Mouse (Mus musculus) CH12.LX (cell line): ENCODE data around the gene Polr2a. TPM values are rescaled to one million over a fixed set of nuclear protein-coding genes. Genes with fewer than 3 reads are reported as not detected.

Experiments
- DNase-seq: peaks from one replicate; pipeline ENCODE4 v3.0.0-alpha.2; 2013; ENCODE audit errors: extremely low read depth
- H3K27ac ChIP-seq: 2 replicates; pipeline ENCODE4 v1.5.1; 2012; ENCODE audit warnings: low read depth, mild to moderate bottlenecking, control low read depth, moderate library complexity; ENCODE audit not compliant: insufficient read depth
- H3K27me3 ChIP-seq: replicated peaks from 2 replicates; pipeline ENCODE3; 2012; ENCODE audit warnings: inconsistent platforms
- H3K36me3 ChIP-seq, 2 experiments: replicated peaks in 1 of 2; 2 replicates each; pipeline versions ENCODE3 to v1.6.1; 2012; ENCODE audit warnings: inconsistent platforms in 1 of 2, low read length in 1 of 2, mild to moderate bottlenecking in 1 of 2, mixed read lengths in 1 of 2, moderate library complexity in 1 of 2; ENCODE audit not compliant: control insufficient read depth in 1 of 2, insufficient read depth in 1 of 2
- H3K4me1 ChIP-seq, 2 experiments: 2 replicates each; pipeline ENCODE4 v1.6.1; 2012; ENCODE audit warnings: inconsistent platforms in 1 of 2, moderate library complexity in 1 of 2; ENCODE audit not compliant: insufficient read depth in 2 of 2, control insufficient read depth in 1 of 2
- H3K4me2 ChIP-seq: 2 replicates; pipeline ENCODE4 v1.6.1; 2012; ENCODE audit warnings: low read depth, mild to moderate bottlenecking, control low read depth; ENCODE audit not compliant: poor library complexity, insufficient read depth, severe bottlenecking
- H3K4me3 ChIP-seq, 3 experiments: fragments of 150-350 bp in 1 of 3; sonication (generic) in 1 of 3; replicated peaks in 1 of 3; 2 replicates each; pipeline versions ENCODE3 to v1.5.1; 2011 to 2012; ENCODE audit warnings: low read depth in 2 of 3, low read length in 2 of 3, mild to moderate bottlenecking in 2 of 3, moderate library complexity in 2 of 3, control low read depth in 1 of 3, improper control_type of control experiment in 1 of 3, inconsistent platforms in 1 of 3, mixed read lengths in 1 of 3; ENCODE audit not compliant: poor library complexity in 1 of 3
- H3K79me2 ChIP-seq: replicated peaks from 2 replicates; pipeline ENCODE4 v1.6.1; 2012; ENCODE audit warnings: mild to moderate bottlenecking, moderate library complexity; ENCODE audit not compliant: control insufficient read depth, poor library complexity, insufficient read depth, severe bottlenecking; ENCODE audit errors: extremely low read depth
- H3K9ac ChIP-seq: 2 replicates; pipeline ENCODE4 v1.6.1; 2012; ENCODE audit warnings: low read depth, mild to moderate bottlenecking, control low read depth, moderate library complexity; ENCODE audit not compliant: insufficient read depth
- H3K9me3 ChIP-seq: replicated peaks from 2 replicates; pipeline ENCODE3; 2012; ENCODE audit warnings: low read length, inconsistent platforms, mixed read lengths
- BHLHE40 ChIP-seq: IDR thresholded peaks from 2 replicates; pipeline ENCODE4 v1.6.1; 2011; ENCODE audit warnings: mild to moderate bottlenecking, low read depth, low read length, improper control_type of control experiment
- CHD2 ChIP-seq: IDR thresholded peaks from 2 replicates; pipeline ENCODE4 v1.6.1; 2011; ENCODE audit warnings: low read length, improper control_type of control experiment
- ELF1 ChIP-seq: IDR thresholded peaks from 2 replicates; pipeline ENCODE4 v1.6.1; 2014; ENCODE audit warnings: low read depth, mild to moderate bottlenecking, inconsistent platforms, low read length, improper control_type of control experiment
- ETS1 ChIP-seq: conservative IDR thresholded peaks from 2 replicates; pipeline ENCODE4 v1.6.1; 2012; ENCODE audit warnings: low read depth, mild to moderate bottlenecking, inconsistent platforms, low read length, improper control_type of control experiment, moderate library complexity
- GABPA ChIP-seq: IDR thresholded peaks from 2 replicates; pipeline ENCODE4 v1.6.1; 2012; ENCODE audit warnings: low read depth, low read length, improper control_type of control experiment, inconsistent platforms; ENCODE audit not compliant: insufficient replicate concordance
- JUN ChIP-seq: IDR thresholded peaks from 2 replicates; pipeline ENCODE4 v1.6.1; 2011; ENCODE audit warnings: low read depth, mild to moderate bottlenecking, low read length, improper control_type of control experiment, moderate library complexity; ENCODE audit not compliant: insufficient read depth
- MAX ChIP-seq: IDR thresholded peaks from 2 replicates; pipeline ENCODE4 v1.6.1; 2011; ENCODE audit warnings: low read length, improper control_type of control experiment
- MAZ ChIP-seq: IDR thresholded peaks from 2 replicates; pipeline ENCODE4 v1.6.1; 2012; ENCODE audit warnings: low read depth, mild to moderate bottlenecking, inconsistent platforms, low read length, improper control_type of control experiment, moderate library complexity
- MXI1 ChIP-seq: IDR thresholded peaks from 2 replicates; pipeline ENCODE4 v1.6.1; 2011; ENCODE audit warnings: mild to moderate bottlenecking, low read depth, low read length, improper control_type of control experiment
- NELFE ChIP-seq: IDR thresholded peaks from 2 replicates; pipeline ENCODE4 v1.6.1; 2011; ENCODE audit warnings: low read depth, low read length, improper control_type of control experiment
- NRF1 ChIP-seq: IDR thresholded peaks from 2 replicates; pipeline ENCODE4 v1.6.1; 2014; ENCODE audit warnings: low read depth, mild to moderate bottlenecking, inconsistent platforms, low read length, improper control_type of control experiment, moderate library complexity
- RAD21 ChIP-seq: IDR thresholded peaks from 2 replicates; pipeline ENCODE4 v1.6.1; 2011; ENCODE audit warnings: low read depth, mild to moderate bottlenecking, low read length, improper control_type of control experiment, moderate library complexity
- RCOR1 ChIP-seq: conservative IDR thresholded peaks from 2 replicates; pipeline ENCODE4 v1.6.1; 2012; ENCODE audit warnings: low read depth, mild to moderate bottlenecking, inconsistent platforms, low read length, improper control_type of control experiment
- SMC3 ChIP-seq: IDR thresholded peaks from 2 replicates; pipeline ENCODE4 v1.6.1; 2011; ENCODE audit warnings: low read depth, low read length, improper control_type of control experiment
- TCF12 ChIP-seq: IDR thresholded peaks from 2 replicates; pipeline ENCODE4 v1.6.1; 2014; ENCODE audit warnings: low read depth, mild to moderate bottlenecking, inconsistent platforms, low read length, improper control_type of control experiment
- USF2 ChIP-seq: conservative IDR thresholded peaks from 2 replicates; pipeline ENCODE4 v1.6.1; 2011; ENCODE audit warnings: low read depth, low read length, improper control_type of control experiment
- ZMIZ1 ChIP-seq: IDR thresholded peaks from 2 replicates; pipeline ENCODE4 v1.6.1; 2012; ENCODE audit warnings: low read depth, mild to moderate bottlenecking, inconsistent platforms, low read length, improper control_type of control experiment
- ZNF384 ChIP-seq: IDR thresholded peaks from 2 replicates; pipeline ENCODE4 v1.6.1; 2012; ENCODE audit warnings: low read depth, low read length, improper control_type of control experiment, inconsistent platforms
- dilution Hi-C: fragments of 300-500 bp; cut with MboI; formaldehyde crosslinking; loops from 2 replicates; pipeline ENCODE4 v1.14.3; 2020; ENCODE audit warnings: low sequenced_read_pairs; ENCODE audit not compliant: extremely low pct_unique_long_range_greater_than_20kb, extremely low pct_ligation_motif_present
- in situ Hi-C: fragments of 300-500 bp; cut with MboI; formaldehyde crosslinking; loops from 3 replicates; pipeline ENCODE4 v1.14.3; 2019; ENCODE audit warnings: low sequenced_read_pairs, low pct_ligation_motif_present, low pct_unique_long_range_greater_than_20kb, mixed read lengths
- polyA plus RNA-seq: library from polyadenylated mRNA; unstranded; fragments of >175 nt; gene quantifications from 2 replicates; pipeline ENCODE4 v1.2.1, GENCODE M21; 2012; ENCODE audit warnings: low read depth; ENCODE audit not compliant: insufficient read length
- total RNA-seq, 2 experiments: library from RNA; depleted of rRNA; stranded (reverse); fragments of 300-350 nt in 1 of 2; fragments of >200 nt in 1 of 2; gene quantifications; 2 replicates each; pipeline ENCODE4 v1.2.3; 2012 to 2014

The Polr2a gene
- total and polyA plus RNA-seq, 3 experiments, result 14.8 to 162 (median 45.0) TPM

DNA sequence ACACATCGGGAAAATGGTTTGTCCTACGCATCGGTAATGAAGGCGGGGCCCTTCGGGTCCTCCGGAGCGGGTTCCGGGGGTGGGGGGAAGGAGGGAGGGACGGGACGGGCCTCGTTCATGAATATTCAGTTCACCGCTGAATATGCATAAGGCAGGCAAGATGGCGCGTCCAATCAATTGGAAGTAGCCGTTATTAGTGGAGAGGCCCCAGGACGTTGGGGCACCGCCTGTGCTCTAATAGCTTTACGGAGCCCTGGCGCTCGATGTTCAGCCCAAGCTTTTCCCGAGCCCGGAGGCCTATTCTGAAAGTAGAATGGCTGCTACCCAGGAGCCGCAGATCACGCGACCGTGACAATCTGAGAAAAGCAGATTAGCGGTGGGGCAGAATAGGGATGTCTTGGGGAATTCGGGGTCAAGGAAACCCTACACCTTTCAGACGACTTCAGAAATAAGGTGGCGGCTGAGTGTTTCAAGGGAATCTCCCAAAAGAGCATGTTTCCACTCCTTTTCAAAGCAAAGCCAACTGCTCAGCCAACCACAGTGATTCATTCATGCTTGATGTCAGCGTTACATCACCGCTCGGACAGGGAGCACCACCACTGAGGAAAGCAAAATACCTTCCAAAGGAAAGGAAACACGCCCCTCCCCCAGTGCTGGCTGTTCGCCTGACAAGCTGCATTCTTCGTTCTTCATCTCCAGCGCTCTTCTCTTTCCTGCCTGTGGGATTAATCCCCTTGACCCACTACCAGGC, 709 bp upstream of the Polr2a start (continued):
- TF ChIP-seq JUN (no peak; the same call in 1 of the 2 replicates), NRF1 (no peak), ZNF384 (no peak), SMC3 (no peak), GABPA (no peak), ZMIZ1 (peak; percentile 88), RAD21 (no peak), MXI1 (peak; percentile 89), NELFE (peak; percentile 89; the same call in 1 of the 2 replicates), TCF12 (peak; percentile 59), ETS1 (peak; percentile 77)

DNA sequence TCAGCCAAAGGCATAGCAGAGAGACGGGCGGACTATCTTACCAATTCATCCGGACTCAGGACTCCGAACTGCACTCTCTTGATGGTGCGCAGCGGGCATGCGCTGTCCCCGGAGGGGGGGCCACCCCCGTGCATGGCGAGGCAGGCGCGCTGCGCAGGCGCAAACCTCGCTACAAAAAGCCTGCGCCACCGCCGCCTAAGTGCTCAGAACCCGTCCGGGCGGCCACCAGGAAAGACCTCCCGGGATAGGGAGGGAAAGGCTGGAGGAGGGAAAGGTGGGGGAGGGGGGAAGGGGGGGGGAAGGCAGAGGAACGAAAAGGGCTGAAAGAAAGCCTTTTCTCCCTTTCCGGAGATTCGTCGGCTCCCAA, 364 bp downstream of the Polr2a start:
- peaks cover 0 to 12% of the 10 kb centered on the region in 2 experiments for H3K36me3 ChIP-seq
- dilution Hi-C loops, result no loop called here
- H3K9ac ChIP-seq, result peak overlapping the region; percentile 93
- peak overlapping the region; percentile 75 for H3K27ac ChIP-seq
- no peaks in the 10 kb centered on the region for H3K9me3 ChIP-seq
- H3K79me2 ChIP-seq, result peaks cover 46% of the 10 kb centered on the region
- H3K4me3 ChIP-seq, result peak overlapping the region; percentile 55 to 60 (median 57)
- DNase-seq, result peak; percentile 95
- in situ Hi-C loops, result loop anchor here (5.0 kb wide), 1 partner anchor 34 kb away; no protein-coding TSS in a partner anchor
- H3K27me3 ChIP-seq, result no peaks in the 10 kb centered on the region
- H3K4me2 ChIP-seq, result peak overlapping the region; percentile 98
- TF ChIP-seq ELF1 (0 out of 2 replicates have a peak, but pooled peaks have one; percentile 2), MAX (peak; percentile 23; the same call in 1 of the 2 replicates), MXI1 (0 out of 2 replicates have a peak, but pooled peaks have one; percentile 13), RCOR1 (peak; percentile 41), BHLHE40 (peak; percentile 51; the same call in 1 of the 2 replicates), MAZ (peak; percentile 91), NRF1 (peak; percentile 92), CHD2 (no peak; the same call in 1 of the 2 replicates), USF2 (no peak)
- peaks cover 13 to 47% of the 10 kb centered on the region in 2 experiments for H3K4me1 ChIP-seq
